Mouse (Mus musculus): ENCODE measurements around the gene Perm1. TPM values are rescaled to one million over a fixed set of nuclear protein-coding genes. Genes with fewer than 3 reads are reported as not detected.

Perm1 gene
- 1 to 10 TPM; 5.8 to 7.4 TPM for total RNA-seq (2021)
- long read RNA-seq, experiment 1, transcript Perm1-201 (4 exons, 3,901 nt) = major isoform, 5 of 6 reads
- long read RNA-seq, experiment 1, partial matches to known transcripts = 0 of 6 reads
- long read RNA-seq, experiment 1, other reads (novel, unspliced or antisense) = 1 of 6 reads
- long read RNA-seq, experiment 2, partial matches to known transcripts = 7 of 9 reads
- long read RNA-seq, experiment 2, other reads (novel, unspliced or antisense) = 2 of 9 reads

DNA sequence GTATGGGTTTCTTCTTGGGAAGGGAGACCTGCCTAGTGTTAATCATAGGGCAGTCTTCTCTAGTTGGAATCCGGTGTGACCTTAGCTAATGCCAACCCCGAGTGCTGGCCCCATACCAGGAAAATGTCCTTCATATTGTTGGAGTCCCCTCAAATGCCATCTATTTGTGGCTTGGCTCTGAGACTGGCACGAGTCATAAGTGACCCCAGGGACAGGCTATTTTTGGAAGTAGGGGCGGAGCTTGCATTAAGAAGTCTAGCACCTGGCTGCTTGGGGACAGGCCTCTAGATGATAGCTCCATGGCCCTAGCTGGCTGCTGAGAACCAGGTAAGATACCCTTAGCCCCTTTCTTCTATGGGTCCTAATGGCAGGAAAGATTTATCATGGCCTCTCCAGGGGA, at the start of gene Perm1:
TSS of gene Perm1 (plus strand) at position 220 of the 400 bp plus-strand sequence.
- DNase-seq (ENCODE audit: low spot score in 2 of 2) = peak; percentile 49 to 72

DNA sequence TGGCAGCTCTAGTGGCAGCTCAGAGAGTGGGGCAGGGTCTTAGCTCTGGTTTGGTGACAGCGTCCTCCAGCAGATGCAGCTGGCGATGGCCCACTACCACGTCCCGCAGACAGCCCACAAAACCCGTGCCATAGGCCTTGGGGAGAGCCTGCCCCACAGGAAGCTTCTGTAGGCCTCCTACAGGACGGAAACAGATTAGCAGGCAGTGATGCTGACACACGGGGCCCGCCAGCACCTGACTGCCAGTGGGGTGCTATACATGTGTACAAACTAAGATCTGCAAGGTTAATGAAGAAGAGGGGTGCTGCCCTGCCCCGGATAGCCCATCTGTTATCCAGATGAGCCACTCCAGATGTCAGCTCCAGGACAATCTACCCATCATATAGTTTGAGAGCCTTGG, 49.2 kb upstream of the Perm1 start:
- DNase-seq (ENCODE audit: low spot score in 2 of 2) = peak in 1 of 2 experiments; percentile 17

DNA sequence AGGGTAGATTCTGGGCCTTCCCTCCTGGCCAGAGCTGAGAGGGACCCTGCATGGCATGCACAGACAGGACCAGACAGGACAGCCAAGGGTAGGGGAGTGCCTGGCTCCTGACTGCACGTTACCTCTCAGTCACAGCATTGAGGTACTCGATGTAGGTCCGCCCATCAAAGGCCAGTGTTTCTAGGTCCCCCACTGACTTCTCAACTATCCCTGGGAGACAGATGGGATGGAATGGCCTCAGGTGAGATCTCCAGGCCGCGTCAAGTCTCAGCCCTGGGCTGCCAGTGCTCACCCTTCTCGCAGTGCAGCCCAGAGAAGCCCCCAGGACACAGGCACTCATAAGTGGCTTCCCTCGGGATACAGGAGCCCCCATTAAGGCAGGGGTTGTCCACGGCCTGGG, 47.1 kb upstream of the Perm1 start:
- peak in 1 of 2 experiments; percentile 15 for DNase-seq (ENCODE audit: low spot score in 2 of 2)

DNA sequence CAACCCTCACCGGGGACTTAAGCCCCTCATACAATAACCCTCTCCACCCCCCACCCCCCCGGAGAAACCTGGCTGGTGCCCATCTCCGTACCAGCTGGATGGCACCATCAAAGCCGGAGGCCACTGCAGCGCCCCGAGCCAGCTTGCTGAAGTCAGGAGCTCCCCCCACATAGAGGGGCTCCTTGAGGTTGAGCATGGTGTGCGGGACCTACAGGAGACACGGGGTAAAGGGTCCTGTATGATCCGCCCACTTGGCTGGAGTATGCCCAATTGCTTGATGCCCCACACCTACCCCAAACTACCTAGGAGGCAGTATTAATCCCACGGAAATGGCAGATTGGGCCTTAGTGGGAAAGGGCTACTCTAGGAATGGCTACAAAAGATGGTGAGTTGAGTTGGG, 46.5 kb upstream of the Perm1 start:
- DNase-seq (ENCODE audit: low spot score in 2 of 2) = peak in 1 of 2 experiments; percentile 14

DNA sequence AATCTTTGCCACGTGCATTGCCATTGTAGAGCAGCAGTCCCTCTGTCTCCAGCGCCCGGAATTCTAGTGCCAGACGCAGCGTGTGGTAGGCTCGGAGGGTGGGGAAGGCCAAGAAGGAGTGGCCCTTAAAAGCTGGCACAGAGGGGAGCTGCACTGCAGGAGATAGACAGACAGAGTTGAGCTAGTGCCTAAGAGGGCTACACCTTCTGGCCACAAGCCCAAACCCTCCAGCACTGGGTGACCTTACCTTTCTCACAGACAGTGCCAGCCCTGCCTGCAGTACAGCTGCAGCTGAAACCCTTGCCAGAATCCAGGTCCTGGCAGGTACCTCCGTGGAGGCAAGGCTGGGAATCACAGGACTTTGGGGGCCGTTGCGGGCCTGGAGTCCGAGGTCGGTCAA, 43.8 kb upstream of the Perm1 start:
- no peak for DNase-seq (ENCODE audit: low spot score in 2 of 2)

DNA sequence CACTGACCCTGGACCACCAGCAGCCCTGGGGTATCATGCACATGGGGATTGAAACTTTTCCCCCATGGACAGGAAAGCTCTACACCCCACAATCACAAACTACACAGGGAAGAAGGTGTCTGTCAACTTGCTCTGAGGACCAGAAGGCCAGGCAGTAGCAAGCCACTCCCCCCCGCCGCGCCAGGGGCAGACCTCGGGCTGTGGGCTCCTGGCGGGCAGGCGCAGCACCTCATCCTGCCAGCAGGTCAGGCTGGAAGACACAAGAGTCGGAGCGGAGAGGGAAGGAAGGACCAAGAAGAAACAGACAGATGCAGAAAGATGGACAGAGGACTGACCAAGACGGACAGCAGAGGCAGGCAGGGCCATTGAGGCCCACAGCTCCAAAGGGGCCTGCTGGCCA, 38.0 kb upstream of the Perm1 start:
- DNase-seq (ENCODE audit: low spot score in 2 of 2) = no peak

DNA sequence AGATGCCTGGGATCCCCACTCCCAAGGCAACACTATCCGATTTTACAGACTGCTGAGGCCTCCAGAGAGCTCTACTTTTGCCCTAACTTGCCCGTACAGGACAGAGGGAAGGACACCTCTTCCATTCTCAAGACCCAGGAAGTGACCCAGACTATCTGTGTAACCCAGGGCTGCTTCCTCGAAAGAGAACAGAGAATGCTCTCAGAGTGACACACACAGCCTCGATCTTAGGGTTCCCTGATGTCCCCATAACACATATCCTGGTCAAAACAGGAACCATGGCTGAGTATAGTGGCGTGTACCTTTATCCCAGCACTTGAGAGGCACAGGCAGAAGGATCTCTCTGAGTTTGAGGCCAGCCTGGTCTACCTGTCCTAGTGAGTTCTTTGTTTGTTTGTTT, 31.9 kb upstream of the Perm1 start:
- DNase-seq (ENCODE audit: low spot score in 2 of 2) = no peak

DNA sequence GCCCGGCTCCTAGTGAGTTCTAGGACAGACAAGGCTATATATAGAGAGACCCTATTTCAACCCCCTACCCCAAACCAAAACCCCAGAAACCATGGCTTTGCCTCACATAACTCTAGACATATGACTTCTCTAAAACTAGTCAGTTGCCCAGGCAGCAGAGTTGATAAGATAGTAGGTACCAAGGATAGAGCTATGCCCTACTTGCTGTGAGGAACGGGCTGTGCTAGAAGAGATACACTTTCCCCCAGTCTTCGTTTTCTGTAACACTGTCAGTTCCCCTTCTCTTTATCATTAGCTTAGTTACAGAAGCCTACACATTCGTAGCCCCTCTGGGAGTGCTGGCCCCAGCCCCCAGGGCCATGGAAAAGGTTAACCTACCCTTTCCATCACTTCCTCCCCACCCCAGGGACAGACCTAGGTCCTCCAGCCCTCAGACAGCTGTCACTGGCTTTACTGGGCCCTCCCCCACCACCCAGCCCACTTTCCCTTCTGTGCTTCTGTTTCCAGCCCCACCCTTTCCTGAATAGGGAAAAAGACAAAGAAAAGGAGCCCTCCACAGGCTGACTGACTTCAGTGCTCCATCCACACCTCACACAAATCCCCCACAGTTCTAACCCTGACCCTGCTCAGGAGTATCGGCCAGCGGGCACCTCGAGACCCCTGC, 31.2 kb upstream of the Perm1 start:
- no peak for DNase-seq (ENCODE audit: low spot score in 2 of 2)

DNA sequence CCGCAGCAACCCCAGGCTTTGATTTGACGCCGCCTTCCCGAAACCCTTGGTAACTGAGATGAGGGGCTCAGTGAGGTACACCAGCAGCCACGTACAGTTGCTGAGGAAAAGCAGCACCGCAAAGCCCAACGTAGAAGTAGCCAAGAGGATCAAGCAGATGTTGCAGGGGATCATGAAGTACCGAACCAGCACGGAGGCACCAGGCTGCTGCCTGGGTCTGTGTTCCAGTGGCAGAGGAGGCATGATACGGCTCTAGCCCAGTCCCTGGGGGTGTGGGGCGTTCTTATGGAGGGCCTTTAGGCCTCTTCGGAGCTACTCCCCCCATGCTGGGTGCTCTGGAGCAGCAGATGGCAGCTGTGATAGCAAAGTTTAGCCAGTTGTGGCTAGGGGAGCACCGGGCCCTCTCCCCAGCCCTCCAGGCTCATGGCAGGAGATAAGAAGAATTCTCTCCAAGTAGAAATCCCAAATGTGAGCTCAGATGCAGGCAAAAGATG, 30.2 kb upstream of the Perm1 start:
- DNase-seq (ENCODE audit: low spot score in 2 of 2) = no peak

DNA sequence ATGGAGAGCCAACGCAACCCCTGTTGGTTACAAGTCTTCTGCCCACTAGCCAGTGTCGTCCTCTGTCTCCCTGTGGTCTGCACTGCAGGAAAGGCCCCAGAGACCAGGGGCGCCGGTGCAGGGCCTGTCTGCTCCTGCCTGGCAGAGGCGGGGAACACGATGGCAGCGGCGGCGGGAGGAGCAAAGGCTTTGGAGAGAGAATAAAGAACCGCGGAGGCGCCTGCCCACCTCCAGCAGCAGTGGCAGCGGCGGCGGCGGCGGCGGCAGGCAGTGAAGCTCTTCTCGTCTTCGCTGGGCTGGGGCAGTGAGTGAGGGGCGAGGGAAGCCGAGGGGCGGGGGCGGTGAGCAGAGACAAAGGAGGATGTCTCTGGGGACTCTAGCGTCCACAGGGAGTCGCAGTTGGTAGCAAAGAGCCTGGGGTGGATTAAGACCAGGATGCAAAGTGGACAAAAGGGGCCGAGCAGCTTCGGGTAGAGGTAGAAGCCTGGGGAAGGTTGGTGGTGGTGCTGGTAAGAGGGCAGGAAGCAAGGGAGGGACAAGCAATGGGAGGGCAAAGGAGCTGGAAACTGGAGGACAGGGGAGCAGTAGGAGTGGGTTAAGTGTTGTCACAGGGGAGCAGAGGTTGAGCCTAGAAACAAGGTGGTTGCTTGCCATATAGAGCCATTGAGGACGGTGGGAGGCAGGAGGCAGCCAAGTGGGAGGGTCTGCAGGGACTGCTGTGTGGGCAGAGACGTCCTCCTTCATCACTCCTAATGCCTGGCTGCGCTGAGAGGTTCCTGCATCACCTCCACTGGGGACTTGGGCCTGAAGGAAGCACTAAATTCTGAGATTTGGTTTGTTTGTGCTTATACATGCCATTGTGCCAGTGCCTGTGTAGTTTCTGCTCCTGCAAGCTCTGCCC, 29.5 kb upstream of the Perm1 start:
- DNase-seq (ENCODE audit: low spot score in 2 of 2) = no peak

DNA sequence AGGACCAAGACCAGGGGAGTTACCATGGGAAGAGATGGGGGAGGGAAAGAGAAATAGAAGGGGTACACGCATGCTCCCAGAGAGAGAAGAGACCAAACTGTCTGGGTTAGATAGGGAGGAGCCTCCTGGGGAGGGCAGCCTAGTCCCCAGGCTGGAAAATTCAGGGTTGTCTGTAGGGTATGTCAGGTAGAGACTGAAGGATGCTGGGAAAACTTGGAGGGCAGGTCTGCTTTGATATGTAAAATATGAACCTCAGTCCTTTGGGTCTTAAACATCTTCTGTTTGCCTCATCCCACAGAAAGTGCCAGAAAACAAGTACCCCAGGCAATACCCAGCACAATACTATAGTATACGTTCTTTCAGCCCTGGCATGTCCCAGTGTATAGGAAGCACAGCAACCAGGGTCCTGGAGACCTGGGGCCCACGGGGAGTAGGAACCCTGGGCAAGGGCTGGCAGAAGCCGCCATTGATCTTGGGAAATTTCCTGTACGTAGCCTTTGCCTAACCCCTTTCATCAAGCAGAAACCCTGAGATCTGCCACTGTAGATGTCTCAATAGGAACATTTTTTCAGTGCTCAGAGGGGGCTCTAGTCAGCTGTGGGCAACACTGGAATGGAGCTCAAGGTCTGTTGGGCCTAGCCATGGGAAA, 27.4 kb upstream of the Perm1 start:
- DNase-seq (ENCODE audit: low spot score in 2 of 2) = no peak

DNA sequence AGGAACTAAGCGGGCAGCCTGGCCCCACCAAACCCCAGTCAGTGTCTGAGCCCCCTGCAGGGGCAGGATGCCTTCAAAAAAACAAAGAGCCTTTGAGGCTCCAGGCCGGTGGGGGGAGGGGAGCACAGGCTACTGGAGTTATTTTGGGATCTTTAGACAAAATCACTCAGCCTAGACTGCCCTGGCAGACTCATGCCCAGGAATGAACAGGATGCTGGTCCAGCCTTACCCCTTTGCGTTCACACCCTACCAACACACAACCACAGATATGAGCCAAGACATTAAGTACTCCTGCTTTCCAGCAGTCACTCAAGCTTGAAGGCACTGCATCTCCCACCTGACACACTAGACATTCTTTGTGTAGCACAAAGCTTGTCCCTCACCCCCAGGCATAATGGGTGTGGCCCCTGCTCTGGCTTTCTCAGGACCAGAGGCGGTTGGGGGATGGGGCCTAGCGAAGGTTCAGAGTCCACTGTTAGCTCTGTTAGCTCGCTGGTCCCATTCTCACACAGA, 26.8 kb upstream of the Perm1 start:
- no peak for DNase-seq (ENCODE audit: low spot score in 2 of 2)

DNA sequence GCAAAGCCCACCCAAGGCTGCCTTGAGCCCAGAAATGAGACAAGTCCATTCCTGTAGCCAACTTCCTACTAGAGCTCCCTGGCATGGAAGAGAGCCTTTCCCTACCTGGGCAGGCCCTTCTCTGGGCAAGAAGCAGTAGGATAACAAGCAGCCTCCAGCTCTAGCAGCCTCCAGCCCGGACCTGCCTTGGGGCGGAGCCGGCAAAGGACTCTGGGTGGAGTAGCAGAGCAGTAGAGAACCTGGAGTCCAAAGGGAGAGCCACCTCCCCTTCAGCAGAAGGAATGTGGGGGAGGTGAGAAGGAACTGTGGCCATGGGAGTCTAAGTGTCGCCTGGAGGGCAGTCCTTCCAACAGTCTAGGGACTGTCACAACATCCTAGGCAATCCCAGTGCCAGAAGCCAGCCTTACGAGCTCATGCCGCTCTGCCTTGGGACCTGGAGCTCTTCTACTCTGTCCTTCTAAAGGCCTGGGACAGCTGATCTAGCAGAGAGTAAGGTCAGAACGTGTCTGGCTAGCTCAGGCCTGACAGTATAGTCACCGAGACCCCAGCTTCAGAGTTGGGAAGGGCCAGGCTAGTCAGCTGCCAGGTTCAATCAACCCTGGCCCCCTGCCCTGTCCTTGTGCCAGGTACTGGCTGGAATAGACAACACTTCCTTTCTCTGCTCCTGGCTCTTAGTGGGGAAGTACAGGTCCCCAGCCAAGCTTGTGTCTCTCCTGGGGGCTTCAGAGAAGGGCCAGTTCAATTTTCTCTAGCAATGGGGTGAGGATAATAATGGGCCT, 23.1 kb upstream of the Perm1 start:
- DNase-seq (ENCODE audit: low spot score in 2 of 2) = no peak

DNA sequence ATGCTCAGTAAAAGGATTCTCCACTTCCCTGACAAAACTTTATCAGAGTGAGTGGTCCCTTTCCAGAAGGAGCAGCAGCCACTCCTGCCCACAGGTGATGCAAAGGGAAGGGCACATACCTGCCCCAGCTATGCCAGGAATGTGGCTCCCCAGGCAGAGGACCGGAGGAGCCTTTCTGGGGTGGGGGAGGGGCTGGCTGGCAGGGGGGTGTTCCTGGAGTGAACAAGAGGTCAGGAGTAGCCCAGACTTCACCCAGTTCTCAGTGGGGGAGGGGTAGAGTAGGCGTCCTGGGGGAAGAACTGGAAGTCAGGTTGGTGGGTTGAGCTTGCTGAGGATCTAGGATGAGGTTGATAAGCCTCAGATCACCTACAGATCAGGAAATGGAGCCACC, 22.5 kb upstream of the Perm1 start:
- no peak for DNase-seq (ENCODE audit: low spot score in 2 of 2)

DNA sequence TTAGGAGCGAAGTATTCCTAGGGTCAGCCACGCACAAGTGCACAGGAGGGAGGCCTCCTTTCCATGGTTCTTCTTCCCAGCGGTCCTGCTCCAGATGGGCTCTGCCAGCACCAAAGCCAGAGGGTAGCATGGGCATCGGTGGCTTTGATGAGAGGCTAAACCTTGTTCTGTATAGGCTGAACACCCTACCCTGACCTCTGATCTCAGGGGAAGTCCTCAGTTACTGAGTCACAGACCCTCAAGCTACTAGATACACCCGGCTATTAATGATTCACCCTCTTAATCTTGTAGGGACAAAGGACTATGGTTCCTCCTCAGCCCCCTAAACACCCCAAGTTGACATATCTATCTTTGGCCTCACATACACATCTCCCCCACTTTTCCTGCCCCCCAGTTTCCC, 21.8 kb upstream of the Perm1 start:
- DNase-seq (ENCODE audit: low spot score in 2 of 2) = no peak

DNA sequence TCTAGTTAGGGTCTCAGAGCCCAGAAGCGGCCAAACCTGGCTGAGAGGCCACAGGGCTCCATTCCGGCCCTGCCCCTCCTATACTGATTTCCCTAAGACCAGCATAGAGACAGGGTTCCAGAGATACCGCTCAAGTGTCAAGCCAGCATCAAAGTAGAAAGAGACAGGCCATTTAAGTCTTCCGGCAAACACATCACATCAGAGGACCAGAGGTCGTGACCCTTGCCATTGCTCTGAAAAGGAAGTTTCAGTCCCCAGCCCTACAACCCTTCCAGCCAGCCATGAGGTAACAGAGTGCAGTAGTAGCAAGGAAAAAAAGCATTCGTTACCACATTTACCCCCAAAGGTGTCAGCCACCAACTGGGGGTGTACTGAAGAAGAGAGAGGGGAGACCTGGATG, 21.3 kb upstream of the Perm1 start:
- DNase-seq (ENCODE audit: low spot score in 2 of 2) = no peak

DNA sequence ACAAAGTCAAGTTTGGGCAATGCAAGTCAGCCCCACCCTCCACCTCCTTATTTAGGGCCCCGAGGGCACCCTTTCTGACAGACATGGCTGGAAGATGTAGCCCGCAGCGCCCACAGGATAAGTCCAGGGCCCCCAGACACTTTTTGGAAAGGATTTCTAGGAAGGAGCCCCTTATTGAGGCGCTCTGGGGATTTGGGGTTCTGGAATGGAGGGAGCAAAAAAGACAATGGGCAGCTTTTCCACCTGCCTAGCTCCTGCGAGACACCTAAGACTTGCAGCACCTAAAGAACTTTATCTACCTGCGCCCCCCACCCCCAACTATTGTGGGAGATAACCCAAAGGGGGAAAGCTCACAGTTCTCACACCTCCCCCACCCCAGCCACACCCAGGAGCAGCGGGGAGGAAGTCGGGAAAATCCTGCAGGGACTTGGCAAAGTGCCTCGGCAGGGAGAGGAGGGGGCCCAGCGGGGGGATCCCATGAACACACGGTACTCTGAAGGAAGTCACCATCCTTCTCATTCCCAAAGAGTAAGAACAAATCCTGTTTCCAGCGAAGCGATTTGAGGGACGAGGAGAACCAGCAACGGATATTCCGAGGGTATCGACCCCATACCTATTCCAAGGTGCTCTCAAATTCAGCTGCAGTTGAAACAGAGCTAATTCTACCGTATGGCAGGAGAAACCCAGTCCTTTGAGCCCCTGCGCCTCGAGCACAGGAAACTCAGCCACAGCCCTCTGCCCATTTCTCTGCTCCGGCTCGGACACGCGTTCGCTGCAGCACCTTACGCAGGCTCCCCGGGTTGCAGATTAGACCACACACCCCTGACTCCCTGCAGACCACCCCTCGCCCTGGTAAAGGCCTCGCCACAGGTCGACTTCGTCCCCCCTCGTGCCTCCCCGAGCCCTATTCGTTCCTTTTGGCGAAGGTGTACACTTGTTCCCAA, 19.5 kb upstream of the Perm1 start:
- DNase-seq (ENCODE audit: low spot score in 2 of 2) = peak in 1 of 2 experiments; percentile 25

DNA sequence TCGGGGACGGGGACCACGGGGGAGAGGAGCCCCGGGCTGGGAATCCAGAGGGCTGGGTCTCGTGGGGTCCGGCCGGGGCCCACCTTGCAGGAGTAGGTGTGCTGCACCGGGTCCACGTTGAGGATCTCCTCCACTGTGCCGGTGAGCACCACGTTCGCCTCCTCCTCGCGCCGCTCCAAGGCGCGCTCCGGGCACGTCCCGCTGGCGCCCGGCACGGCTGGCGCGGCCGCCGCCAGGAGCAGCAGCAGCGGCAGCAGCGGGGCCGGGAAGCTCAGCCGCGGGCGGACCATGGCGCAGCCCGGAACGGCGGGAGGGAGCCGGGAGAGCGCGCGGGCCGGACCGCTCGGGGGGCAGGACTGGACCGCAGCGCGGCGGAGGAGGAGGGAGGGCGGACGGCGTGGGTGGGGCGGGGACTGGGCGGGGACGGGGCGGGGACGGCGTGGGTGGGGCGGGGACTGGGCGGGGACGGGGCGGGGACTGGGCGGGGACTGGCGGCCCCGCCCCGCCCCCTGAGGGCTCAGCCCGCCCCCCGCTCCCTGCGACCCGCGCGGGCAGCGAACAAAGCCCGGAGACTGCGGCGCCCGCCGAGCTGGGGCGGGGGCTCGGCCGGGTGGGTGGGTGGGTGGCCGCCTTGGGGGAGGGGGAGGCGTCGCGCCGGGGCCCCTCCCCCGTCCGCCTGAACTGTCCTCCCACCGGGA, 18.4 kb upstream of the Perm1 start, which contains the start of gene Agrn:
TSS of gene Agrn (minus strand) at position 358 of the 698 bp plus-strand sequence.
- peak; percentile 74 to 77 for DNase-seq (ENCODE audit: low spot score in 2 of 2)
